Mouse (Mus musculus) frontal cortex, adult (tissue): ENCODE results near the gene Hcrtr1.
A peak's percentile ranks its signal among the peaks of the same experiment; 100 is the strongest.

Experiments
- ATAC-seq: cut with Nextera tagmentation; 2 replicates; pipeline ENCODE4 v1.9.2; 2017; ENCODE audit warnings: mild to moderate bottlenecking, moderate library complexity, mixed read lengths; ENCODE audit not compliant: low TSS enrichment

Hcrtr1 gene

DNA sequence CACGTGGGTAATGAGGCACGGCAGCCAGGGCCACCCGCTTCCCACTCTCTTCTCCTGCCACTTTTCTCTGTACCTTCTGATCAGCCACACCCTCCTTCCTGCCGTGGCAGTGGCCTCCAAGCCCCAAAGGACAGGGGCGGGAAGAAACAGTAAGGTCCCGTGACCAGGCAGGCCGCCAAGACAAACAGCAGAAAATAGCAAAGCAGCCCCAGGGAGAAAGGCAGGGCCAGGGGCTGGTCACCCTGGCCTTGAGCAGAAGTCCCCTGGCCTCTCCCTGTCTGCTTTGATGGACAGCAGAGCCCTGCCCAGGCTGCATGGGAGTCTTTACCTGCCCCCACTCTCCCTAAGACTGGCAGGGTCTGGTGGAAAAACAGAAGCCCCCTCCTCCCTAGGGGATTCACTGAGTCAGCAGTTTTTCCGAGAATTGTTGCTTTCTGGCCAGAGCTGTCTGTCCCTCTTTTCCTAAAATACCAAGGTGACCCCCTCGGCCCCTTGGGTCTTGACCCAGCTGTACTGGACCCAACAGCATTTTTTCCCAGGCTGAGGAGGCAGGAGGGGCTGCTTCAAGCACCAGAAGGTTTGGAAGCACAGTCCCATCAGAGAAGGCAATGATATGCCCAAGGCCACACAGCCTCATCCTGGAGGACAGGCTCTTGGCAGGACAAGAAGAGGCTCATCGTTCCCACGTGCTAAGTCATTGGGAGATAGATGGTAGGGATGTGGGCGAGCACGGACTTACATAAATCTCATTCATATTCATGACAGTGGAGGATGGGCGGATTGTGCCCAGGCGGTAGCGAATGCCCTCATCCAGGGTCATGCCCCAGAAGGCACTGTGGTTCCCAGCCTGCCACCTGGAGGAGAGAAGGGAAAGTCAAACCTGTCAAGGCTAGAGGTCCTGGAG lies 29.4 kb upstream of the Hcrtr1 start:
- peak; percentile 41; the same call in 1 of the 2 replicates for ATAC-seq

DNA sequence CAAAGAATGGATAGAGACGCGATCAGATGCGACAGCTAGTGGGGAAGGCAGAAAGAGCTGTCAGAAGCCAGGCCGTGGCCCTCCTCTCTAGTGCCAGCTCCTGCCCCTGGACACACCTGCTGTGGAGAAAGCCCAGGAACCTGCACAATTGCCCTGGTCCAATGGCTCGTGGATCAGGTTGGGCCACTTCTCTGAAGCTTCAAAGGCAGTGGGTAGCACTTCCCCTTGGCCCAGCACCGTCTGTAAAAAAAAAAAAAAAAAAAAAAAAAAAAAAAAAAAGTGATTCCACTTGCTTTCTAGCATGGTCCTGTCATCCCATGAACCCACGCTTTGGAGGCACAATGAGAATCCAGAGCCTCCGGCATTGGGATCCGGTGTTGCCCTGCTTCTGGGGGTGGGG lies 28.7 kb upstream of the Hcrtr1 start:
- ATAC-seq: no peak

DNA sequence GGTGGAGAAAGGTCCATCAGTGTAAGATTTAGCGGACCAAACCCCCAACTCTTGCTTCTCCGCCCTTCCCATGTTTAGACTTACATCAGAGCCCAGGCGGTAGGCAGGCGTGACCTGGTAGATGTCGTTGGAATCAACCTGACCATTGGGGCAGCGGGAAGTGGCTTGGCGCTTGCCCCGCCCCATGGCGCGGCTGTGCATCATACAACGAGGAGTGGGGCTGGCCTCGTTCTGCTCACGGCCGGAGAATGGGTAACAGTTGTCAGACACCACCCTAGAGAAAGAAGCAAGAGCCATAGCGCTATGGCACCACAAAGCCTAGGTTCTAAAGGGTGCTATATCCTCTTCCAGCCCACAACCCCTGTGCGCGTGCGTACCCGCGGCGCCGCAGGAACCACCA lies 28.2 kb upstream of the Hcrtr1 start:
- no peak for ATAC-seq

DNA sequence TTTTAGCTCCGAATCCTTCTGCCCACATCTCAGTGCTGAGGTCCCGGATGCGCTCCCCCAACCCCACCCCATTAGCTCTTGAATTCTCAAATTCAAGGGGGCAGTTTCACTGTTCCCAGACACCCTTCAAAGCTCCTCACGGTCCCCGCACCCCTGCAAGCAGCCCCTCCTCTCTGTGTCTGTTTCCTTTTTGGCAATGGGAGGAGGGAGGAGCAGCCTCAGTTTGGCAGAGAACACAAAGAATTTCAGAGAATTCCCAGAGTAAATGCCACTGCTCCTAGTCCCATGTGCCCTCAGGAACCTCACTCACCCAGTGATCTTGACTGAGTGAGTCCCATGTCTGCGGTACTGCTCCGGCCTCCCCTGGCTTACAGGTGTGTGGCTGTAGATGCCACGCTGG lies 27.4 kb upstream of the Hcrtr1 start:
- ATAC-seq: no peak

DNA sequence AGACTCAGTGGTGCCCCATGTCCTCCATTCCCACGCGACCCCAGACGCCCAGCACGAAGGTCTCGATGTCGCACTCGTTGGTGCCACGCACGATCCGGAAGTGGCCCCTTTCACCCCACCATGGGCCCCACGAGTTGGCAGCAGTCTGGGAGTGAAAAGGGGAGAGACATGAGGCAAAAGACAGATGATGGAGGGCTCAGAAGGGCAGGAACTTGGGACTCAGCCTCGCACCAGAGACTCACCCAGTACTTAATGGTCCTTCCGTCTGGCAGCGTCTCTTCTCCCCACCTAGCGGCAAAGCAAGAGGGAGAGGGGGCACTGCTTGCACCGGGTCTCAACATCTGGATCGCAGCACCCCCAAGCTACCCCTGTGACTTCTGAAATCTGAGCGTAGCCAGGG lies 26.9 kb upstream of the Hcrtr1 start:
- ATAC-seq: no peak

DNA sequence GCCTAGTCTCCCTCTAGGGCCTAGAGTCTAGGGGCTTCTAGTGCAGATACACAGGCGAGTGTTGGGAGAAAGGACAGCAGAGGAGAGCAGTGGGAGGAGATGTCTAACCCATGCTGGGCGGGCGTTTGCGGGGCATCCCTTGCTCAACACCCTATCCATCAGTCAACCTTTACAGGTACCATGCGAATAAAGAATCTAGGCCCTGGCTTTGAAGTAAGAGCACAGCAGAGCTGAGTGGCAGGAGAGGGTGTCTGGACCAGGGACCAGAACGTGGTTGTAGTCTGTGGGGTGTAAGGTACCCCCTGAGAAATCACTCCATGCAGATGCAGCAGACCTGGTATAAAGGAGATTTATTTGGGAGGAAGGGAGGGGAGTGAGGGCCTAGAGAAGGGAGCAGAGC lies 25.0 kb upstream of the Hcrtr1 start:
- no peak for ATAC-seq

DNA sequence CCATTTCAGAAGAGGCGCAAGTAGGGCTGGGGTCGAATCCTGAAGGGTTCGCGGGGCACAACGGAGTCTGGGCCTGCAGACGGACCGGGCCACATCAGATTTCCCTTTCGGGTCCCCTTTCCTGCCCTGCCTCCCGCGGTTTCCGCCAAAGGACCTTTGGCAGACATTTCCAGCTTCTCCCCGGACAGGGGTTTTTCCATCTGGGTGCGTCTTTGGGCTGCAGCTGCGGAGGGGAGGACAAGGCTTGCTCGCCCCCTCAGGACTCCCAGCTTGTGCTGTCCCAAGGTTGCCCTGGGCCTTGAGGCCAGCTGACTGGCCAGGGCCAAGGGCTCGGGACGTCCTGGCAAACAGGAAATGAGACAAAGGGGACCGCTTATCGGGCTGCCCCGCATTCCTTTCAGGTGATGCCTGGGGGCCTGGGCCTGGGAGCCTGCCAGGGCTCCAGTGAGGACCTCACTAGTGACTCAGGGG lies 24.3 kb upstream of the Hcrtr1 start:
- ATAC-seq: no peak

GRCm38 (mm10) chr4:130161349-130161748 lies 22.2 kb upstream of the Hcrtr1 start:
- ATAC-seq: no peak

DNA sequence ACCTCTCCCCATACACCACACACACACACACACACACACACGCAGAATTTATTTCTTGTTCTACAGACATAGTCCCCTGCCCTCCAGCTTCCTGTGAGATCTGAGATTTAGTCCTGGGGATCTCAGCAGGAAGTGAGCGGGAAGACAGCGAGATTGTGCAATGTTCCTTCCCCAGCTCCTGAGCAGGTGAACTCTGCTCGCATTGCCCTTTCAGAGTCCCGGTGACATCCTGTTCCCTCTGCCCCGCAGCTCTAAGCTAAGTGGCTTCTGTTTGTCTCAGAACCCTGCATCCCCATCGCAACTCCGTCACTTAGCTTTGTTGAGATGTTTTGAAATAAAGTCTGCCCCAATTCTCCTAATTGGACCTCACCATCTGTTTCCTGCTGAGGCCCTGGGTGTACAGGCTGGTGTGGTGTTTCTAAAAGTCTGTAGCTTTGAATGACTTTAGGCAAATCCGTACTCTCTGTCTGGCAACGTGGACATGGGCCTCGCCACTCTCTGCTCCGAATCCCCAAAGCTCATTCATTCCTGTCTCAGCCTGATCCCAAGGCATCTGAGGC lies 17.7 kb upstream of the Hcrtr1 start:
- ATAC-seq: no peak

DNA sequence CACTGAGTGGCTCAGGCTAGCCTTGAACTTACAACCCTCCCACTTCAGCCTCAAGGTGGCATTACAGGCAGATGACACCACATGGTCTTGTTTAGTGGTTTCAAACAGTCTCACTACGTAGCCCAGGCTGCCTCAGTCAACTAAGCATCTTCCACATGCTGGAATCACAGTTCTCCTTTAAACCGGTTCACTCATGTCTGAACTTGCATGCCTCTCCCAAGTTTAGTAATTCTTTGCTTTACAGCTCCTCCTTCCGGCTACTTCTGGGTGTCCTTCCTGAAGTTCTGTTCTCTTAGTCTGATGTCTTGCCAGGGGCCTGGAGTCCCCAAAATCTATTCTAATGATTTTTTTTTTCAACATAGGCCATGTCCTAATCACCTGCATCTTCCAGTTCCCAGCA lies 15.1 kb upstream of the Hcrtr1 start:
- ATAC-seq: no peak

- ATAC-seq: no peak
These were observed 9.2 kb upstream of the Hcrtr1 start for GRCm38 (mm10) chr4:130148405-130148804.

DNA sequence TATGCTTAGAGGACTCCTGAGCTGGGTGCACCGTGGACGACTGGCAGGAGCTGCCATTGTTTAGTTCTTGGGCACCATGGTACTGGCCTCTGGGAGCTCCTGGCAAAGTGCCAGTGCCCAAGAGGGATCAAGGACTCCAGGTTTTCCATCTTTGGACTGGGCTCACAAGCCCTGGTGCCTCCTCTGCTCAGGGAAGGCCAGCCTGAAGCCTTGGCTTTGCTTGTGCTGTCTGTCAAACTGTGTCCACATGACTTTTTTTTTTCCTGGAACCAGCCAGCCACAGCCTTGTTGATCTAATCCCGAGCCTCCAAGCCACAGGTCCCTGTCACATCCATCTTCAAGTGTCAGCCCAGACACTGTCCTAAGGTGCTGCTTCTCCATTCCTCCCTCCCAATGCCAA lies 2.6 kb upstream of the Hcrtr1 start:
- no peak for ATAC-seq

- ATAC-seq: peak; percentile 88
These were observed 1.8 kb upstream of the Hcrtr1 start for GRCm38 (mm10) chr4:130140992-130141402.

GRCm38 (mm10) chr4:130138441-130139213 lies 532 bp downstream of the Hcrtr1 start:
- ATAC-seq: no peak

DNA sequence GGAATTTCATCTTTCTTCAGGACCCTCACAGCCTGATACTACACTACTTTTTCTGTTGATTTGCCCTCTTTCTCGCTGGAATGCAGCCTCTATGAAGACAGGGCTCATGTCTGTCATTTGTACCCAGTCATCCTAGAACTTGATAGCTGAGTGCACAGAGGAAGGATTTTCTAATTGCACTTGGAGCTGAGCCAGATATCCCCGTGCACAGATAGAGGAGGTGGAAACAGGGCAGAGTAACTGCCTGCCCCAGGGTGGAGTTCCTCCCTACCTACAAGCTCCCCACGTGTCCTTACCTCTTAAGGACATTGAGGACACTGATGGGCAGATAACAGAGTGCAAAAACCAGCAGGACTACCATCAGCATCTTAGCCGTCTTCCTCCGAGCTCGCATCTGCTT lies 5.8 kb downstream of the Hcrtr1 start:
- no peak for ATAC-seq

DNA sequence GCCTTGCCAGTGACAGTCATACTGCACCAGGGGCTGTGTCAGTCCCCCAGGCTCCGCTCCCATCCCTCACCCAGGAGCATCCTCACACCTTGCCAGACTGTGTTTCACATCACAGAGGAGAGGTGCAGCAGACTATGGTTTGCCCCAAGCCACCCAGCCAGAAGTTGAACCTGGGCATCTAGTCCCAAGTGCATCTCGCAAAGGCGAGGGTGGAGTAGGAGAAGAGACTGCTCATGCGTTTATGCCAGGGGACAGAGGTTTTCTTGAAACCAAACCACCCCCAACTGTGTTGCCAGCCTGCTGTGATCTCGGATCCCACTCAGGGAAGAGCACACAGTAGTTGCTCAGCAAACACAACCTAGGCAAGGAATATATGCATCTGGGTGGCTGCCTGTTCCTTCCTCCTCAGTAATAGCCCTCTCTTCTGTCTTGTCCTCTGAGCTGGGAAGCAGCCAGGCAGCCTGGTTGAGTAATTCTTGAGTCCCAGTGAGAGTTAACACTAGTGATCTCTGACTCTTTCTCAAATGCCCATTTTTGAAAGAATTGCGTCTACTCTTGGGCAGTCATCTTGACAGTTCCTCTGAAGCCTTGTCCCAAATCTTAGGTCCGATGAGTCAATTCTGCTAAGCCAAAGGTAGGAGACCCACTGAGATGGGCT lies 7.6 kb downstream of the Hcrtr1 start:
- ATAC-seq: no peak

- ATAC-seq: no peak
These were observed 8.4 kb downstream of the Hcrtr1 start for GRCm38 (mm10) chr4:130130641-130131350.

DNA sequence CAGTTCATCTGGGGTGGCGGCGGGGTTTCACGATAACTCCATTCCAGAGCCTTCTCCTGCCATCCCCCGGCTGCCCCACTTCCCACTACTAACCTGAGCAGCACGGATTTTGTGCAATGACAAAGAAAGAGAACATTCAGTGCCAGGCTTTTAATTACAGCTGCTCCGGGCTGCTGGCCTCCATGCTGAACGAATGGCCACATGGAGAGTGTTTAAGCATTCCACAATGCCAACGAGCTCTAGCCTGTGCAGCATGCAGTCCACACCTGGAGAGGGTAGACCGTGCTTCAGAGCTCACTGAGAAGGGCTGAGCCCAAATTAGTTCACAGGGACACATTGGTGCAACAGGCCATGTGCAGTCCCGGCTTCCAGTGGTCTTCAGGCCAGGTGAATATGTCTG lies 9.1 kb downstream of the Hcrtr1 start:
- ATAC-seq: no peak

GRCm38 (mm10) chr4:130128907-130129306 lies 10.3 kb downstream of the Hcrtr1 start:
- ATAC-seq: no peak

GRCm38 (mm10) chr4:130125935-130126334 lies 13.2 kb downstream of the Hcrtr1 start:
- no peak for ATAC-seq

- ATAC-seq: no peak
These were observed 14.0 kb downstream of the Hcrtr1 start for GRCm38 (mm10) chr4:130125164-130125563.
